Mouse (Mus musculus): ENCODE results near the gene Atf2.
A peak's percentile ranks its signal among the peaks of the same experiment; 100 is the strongest.
"Not testable (repeated sequence)": the region's sequence is repeated elsewhere in the genome, so short reads cannot be mapped to it uniquely, and the experiment has no call there.

Atf2 gene

DNA sequence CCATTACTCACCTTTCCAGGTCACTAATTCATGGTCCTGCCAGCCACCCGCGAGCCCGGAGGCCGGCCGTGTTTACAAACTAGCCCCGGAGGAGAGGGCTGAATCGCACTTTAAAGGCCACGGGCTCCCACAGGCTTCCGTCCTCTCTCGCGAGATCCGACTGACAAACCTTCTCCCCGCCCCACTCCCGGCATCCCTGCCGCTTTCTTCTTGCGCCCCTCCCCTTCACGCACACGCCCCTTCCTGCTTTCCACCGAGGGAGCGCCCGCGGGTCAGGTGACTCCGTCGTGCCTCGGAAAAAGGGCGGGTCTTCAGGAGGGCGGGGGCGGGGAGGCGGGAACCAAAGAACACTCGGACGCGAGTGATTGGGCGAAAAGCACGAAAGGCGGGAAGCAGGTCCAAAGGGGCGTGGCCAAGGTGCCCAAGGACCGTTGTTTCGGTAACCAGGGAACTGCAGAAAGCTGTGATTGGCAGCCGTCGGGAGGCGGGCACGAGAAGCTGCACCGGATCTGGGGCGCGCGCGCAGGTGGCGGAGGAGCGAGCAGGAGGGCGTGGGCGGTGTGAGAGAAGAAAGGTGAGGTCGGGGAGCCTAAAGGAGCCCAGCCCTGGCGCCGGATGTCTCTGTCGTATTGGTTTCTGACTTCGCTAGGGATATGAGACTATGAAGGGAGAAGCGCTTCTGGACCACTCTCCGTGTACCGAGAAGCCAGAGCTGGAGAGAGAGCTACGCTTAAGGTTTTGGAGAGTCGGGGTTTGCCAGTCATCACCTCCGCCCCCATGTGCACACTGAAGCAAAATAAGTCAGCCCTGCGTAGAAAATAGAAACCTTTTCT lies at the start of gene Atf2:
Gene Atf2, minus strand, starts transcription at position 176 of the 833 bp plus-strand sequence.
- peak; percentile 100 for DNase-seq

DNA sequence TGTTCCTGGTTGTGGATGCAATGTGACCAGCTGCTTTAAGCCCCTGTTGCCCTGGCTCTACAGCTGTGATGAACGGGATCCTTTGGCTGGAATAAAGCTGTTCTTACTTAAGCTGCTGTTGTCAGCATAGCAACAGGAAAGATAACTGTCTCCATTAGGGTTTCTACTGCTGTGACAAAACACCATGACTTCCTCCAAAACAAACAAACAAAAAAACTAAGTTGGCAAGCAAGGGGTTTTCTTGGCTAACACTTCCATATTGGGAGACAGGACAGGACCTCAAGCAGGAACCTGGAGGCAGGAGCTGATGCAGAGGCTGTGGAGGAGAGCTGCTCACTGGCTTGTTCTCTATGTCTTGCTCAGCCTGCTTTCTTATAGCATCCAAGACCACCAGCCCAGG lies 48.8 kb upstream of the Atf2 start:
- no peak for DNase-seq

- DNase-seq, result no peak
These were observed 48.0 kb upstream of the Atf2 start for GRCm38 (mm10) chr2:73940471-73940870.

DNA sequence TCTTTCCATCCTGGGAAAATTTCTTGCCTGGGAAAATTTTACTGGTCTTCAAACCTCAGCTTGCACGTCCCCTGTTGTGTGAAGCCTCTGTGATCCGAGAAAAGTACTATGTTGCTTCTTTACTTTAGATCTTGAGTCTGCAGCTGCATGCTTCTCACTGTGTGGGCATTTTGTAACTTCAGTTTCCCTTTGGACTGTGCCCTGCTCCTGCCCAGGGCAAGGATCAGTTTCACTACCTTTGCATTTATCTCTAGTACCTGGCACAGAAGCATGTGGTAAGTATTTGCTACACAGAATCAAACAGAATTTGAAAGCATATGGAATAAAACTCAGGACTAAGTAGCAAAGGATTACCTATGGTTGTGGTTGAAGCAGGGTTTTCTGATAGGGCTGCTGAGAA lies 46.5 kb upstream of the Atf2 start:
- no peak for DNase-seq

DNA sequence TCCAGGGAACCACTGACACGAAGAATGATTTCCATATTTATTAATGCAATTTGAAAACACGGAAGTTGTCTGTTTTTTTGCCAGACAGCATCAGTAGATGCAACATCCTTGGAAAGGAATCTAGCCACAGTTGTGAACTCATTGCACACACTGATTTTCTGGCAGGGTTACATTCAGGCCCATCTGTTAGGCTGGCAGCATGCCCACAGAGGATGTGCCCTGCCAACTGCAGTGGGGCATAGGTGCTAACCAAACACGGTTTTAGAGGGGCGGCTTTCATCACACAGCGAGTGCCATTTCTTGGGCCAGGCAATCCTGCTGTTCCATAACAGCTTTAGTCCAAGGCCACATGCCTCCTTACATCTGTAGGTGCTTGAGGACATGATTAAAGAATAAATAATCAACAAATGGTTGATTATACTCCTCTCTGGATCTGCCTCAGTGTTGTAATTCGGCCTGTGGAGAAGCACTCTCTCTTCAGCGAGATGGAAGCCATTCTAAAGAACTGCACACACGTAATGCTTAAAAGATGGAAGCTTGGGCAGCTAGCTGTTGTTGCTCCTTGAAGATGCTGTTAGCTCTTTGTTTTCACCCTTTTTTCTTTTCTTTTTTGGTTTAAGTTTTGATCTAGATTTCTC lies 40.4 kb upstream of the Atf2 start:
- peak; percentile 12 for DNase-seq

DNA sequence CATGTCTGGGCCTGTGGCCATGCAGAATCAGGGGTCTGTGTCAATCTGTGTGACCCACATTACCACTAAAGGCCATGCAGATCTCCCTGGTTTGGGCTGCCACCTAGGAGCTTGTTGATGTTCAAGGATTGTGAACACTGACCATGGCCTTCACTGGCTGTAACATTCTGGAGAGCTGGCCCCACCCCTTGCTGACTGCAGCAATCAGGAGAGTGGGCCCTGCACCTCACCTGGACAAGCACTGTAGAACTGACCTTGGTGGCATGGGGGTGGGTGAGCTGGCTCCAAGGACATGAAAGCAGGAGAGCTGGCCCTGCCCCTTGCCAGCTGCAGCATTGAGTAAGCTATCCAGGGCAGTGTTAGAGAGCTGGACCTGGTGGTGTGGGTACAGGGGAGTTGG lies 35.3 kb upstream of the Atf2 start:
- no peak for DNase-seq

DNA sequence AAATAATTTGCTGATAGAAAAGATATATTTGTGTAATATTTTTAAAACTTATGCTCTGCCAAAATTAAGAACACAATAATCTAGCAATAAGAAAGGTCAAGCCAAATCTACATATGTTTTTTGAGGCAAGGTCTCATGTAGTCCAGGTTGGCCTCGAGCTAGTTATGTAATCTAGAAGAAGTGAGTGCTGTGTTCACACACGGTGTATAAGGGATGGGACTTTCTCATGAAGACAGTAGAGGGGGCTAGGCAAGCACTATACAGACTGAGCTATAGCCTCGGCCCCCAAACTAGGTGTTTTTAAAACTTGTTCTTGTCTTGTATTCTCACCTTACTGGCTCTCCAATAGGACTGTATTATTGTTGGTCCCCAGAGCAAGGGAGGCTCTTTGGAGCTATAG lies 33.1 kb upstream of the Atf2 start:
- DNase-seq, result no peak

- peak; percentile 85 for DNase-seq
These were observed 32.6 kb upstream of the Atf2 start for GRCm38 (mm10) chr2:73925089-73925488.

DNA sequence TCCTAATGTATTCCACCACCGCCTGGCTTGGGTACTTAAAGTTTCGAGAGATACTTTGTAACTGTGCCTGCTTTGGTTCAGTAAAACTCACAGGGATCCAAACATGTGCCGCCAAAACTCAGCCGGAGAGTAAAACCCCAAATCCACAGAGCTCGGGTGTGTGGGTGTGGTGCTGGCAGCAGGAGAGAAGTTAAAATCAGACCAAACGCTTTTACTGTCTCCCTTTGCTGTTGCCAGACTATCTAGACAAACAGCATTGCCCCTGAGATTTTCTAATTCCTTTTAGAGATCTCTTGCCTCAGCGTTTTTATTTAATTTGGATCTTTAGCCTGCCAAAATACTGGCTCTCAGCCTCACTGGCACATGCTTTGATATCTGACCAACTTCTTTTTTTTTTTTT lies 27.2 kb upstream of the Atf2 start:
- DNase-seq, result peak; percentile 75

GRCm38 (mm10) chr2:73912264-73912663 lies 19.8 kb upstream of the Atf2 start:
- DNase-seq, result no peak

DNA sequence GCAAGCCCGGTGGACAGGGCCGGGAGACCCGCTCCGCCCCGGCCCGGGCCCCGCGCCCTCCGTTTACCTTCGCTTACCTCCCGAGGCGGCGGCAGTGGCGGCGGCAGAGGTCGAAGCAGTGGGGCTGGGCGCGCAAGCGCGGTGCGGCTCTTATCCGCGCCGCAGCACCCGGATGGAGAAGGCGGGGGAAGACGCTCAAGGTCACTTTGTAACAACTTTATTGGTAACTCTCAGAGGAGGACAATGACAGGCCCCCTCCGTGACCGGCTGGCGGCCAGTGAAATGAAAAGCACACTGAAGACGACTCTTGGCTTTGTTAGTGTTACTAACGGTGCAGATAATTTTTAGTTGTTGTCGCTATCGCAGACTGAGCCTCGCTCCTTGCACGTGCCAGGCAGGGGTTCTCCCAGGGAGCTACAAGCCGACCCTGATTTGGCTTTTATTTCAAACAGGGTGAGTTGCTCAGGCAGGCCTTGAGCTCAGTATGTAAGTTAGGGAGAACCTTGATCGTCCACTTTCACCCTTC lies 18.8 kb upstream of the Atf2 start, which contains the start of gene Atp5g3:
Gene Atp5g3, minus strand, starts transcription at position 152 of the 526 bp plus-strand sequence.
- DNase-seq, result peak; percentile 93

DNA sequence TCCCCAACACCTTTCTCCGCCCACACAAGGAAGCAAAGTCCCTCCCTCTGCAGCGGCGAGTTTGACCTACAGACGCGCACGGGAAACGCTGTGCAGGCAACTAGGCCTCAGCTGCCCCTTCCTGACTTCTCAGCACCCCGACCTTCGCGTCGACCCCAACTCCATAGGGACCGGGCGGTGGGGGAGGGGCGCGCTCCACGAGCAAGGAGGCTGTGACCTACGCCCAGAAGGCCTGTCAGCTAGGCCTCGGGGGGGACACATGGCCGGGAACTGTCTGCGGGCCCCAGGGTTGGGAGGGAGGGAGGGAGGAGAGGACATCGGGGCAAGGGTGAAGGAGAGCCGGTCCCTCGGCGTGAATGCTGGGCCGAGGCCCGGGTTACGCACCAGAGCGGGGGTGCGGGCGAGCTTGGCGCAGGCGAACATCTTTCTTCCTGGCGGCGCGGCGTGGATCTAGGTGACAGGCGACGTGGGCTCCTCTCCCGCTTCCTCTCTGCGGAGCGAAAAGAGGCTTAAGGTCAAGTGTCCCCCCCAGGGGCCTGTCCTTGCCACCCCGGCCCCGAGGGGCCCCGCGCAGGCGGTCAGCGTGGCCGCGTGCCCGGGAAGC lies 18.2 kb upstream of the Atf2 start:
- DNase-seq, result peak; percentile 46

GRCm38 (mm10) chr2:73909116-73909515 lies 16.7 kb upstream of the Atf2 start:
- DNase-seq, result no peak

DNA sequence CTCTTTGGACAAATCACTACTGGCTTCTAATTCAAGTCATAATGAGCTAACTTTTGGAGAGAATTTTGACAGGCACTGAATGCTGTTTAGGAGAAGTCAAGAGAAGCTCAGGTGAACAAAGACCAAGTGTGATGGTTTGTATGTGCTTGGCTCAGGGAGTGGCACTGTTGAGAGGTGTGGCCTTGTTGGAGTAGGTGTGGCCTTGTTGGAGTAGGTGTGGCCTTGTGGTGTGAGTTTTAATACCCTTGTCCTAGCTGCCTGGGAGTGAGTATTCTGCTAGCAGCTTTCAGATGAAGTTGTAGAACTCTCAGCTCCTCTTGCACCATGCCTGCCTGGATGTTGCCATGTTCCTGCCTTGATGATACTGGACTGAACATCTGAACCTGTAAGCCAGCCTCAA lies 12.2 kb upstream of the Atf2 start:
- not testable (repeated sequence) for DNase-seq

- no peak for DNase-seq
These were observed 11.1 kb upstream of the Atf2 start for GRCm38 (mm10) chr2:73903536-73903935.

- DNase-seq, result not testable (repeated sequence)
These were observed 9.9 kb upstream of the Atf2 start for GRCm38 (mm10) chr2:73902328-73902727.

DNA sequence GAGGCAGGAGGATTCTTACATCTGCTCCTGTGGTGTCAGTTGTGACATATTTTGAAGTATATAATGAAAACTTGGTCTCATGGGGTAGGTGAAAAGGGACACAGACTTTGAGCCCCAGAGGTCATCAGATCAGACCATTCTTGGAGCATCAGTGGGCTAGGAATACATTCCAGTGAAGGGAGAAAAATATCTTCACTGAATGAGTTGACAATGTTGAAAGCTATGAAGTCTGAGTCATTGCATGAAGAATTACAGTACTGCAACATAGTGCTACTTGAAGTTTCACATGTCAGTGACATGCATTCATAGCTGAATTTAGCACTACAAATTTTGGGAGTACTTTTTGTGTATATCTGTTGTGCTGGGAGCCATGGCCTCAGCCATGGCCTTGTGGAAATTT lies 8.7 kb upstream of the Atf2 start:
- no peak for DNase-seq

DNA sequence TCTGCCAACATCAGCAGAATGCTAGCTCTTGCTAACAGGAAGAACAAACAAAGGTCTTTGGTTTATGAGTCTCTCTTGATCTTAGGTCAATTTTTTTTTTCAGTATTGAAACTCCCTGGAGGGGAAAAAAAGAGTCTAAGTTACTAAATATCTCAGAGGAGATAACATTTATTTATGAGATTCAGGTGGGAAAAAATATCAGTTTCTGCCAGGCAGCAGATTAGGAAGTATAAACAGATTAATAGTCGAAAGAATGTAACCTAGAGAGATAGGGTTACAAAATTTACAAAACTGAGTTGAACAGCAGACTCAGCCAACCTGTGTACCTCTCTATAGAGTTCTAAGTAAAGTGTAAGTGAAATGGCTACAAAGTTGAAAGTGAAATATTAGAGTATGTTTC lies 7.9 kb upstream of the Atf2 start:
- no peak for DNase-seq

GRCm38 (mm10) chr2:73896919-73897318 lies 4.5 kb upstream of the Atf2 start:
- DNase-seq, result not testable (repeated sequence)

GRCm38 (mm10) chr2:73893473-73894270 lies 1.2 kb upstream of the Atf2 start:
- peak; percentile 61 for DNase-seq

DNA sequence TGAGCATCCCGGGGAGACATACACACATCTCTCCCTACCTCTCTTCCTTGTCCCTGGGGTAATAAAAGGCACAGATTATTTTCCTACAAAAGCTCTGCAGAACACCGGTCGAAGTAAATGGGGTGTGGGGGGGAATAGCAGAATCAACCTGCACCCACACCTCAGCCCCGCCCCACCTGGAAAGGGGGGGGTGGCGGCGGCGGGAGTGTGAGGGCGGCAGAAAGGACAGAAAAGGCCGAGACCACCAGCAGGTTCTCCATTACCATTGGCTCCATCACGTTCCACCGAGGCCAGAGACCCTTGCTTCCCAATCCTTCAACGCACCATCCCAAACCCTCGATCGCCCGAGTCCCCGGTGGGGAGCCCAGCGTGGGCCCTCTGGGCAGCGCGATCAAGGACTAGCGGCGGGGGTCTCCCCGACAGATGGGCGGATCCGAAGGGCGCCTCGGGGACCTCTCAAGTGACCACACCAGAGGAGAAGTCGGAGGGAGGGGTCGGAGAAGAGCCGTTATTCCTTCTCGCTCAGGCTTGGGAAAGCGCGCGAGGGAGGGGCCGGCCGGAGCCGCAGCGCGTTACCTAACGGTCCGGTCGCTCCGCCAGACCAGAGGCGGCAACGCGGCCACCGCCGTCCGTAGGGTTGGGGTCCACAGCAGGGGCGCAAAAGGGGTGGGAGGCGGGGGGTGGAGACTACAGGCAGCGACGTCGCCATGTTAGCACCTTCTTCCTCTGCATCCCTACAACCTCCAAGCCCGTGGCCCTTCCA lies 557 bp downstream of the Atf2 start:
- no peak for DNase-seq

- DNase-seq, result no peak
These were observed 6.4 kb downstream of the Atf2 start for GRCm38 (mm10) chr2:73885997-73886396.
